Mouse (Mus musculus): ENCODE results near the gene B3gnt2. TPM values are rescaled to one million over a fixed set of nuclear protein-coding genes. Genes with fewer than 3 reads are reported as not detected.

The B3gnt2 gene
- total and polyA plus RNA-seq, 3 experiments, result 36.8 to 66.4 TPM; not detected in 1

DNA sequence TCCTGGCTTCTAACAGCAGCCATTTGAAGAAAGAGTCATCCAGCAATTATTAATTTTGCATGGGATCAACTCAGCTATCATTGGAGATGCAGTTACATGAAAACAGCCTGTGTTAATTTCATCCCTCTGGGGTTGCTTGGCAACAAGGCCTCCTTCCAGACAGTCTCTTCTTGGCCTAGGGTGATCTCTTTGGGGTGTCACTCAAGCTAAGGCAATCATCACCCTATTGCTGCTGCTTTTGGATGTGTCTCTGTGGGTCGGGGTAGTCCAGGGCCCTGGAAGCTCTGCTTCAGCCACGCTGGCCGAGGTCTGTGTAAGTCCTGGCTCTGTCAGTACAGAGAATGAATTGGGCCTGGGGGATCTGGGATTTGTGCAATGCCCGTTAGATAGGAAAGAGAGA is 14.5 kb upstream of the B3gnt2 start:
- H3K36me3 ChIP-seq (ENCODE audit: control insufficient read depth in 1 of 2, insufficient read depth in 2 of 2, low read length in 2 of 2), result peaks cover 0 to 23% of the 10 kb centered on the region in 2 experiments; a peak in 2 of 4 replicates
- H3K27ac ChIP-seq (ENCODE audit: control insufficient read depth, low read depth, low read length), result no peak overlapping the region
- no peak for DNase-seq (ENCODE audit: low read depth, low spot score)
- H3K79me2 ChIP-seq (ENCODE audit: control insufficient read depth, insufficient read depth, low read length, poor library complexity), result no peaks in the 10 kb centered on the region; the same call in 1 of the 2 replicates
- no peak overlapping the region for H3K4me3 ChIP-seq (ENCODE audit: control insufficient read depth in 1 of 2, insufficient read depth in 1 of 2, low read depth in 2 of 2, low read length in 2 of 2)
- H3K9me3 ChIP-seq (replicated peaks; ENCODE audit: insufficient read depth, low read length), result no peaks in the 10 kb centered on the region
- peaks cover 7 to 18% of the 10 kb centered on the region in 2 experiments for H3K4me1 ChIP-seq (ENCODE audit: control insufficient read depth in 1 of 2, insufficient read depth in 2 of 2, low read length in 2 of 2)
- H3K27me3 ChIP-seq (ENCODE audit: control insufficient read depth in 1 of 2, insufficient read depth in 2 of 2, low read length in 2 of 2), result no peaks in the 10 kb centered on the region
- TF ChIP-seq ELF1 (IDR thresholded peaks at IDR 0.05; ENCODE audit: low read depth, low read length) (no peak), ZMIZ1 (IDR thresholded peaks at IDR 0.05; ENCODE audit: low read depth, low read length) (no peak), SMC3 (IDR thresholded peaks at IDR 0.05; ENCODE audit: low read depth, low read length) (no peak)
- H3K9ac ChIP-seq (ENCODE audit: control insufficient read depth, low read depth, low read length, poor library complexity, severe bottlenecking), result no peak overlapping the region

DNA sequence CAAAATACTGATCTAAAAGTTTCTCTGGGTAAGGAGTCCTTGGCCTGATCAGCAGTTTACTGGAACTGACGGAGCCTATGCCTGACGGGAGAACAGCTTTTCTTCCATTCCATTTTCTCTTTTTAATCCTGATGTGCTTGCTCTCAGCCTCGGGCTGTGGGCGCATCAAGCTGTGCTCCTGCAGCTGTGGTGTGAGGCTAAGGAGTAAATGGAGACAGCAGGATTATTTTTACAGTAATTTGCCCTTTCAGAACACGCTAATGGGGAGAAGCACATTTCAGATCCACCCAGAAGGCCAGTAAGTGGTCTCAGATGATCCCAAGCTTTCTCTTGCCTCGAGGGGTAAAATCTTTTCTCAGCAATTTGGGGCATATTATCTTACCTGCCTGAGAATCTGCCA is 14.0 kb upstream of the B3gnt2 start:
- Histone ChIP-seq H3K79me2 (ENCODE audit: control insufficient read depth, insufficient read depth, low read length, poor library complexity) (no peaks in the 10 kb centered on the region; the same call in 1 of the 2 replicates), H3K9me3 (replicated peaks; ENCODE audit: insufficient read depth, low read length) (no peaks in the 10 kb centered on the region), H3K9ac (ENCODE audit: control insufficient read depth, low read depth, low read length, poor library complexity, severe bottlenecking) (no peak overlapping the region), H3K4me3 (ENCODE audit: control insufficient read depth in 1 of 2, insufficient read depth in 1 of 2, low read depth in 2 of 2, low read length in 2 of 2) (no peak overlapping the region), H3K36me3 (ENCODE audit: control insufficient read depth in 1 of 2, insufficient read depth in 2 of 2, low read length in 2 of 2) (peaks cover 0 to 23% of the 10 kb centered on the region in 2 experiments; a peak in 2 of 4 replicates), H3K27ac (ENCODE audit: control insufficient read depth, low read depth, low read length) (no peak overlapping the region), H3K4me1 (ENCODE audit: control insufficient read depth in 1 of 2, insufficient read depth in 2 of 2, low read length in 2 of 2) (peaks cover 7 to 18% of the 10 kb centered on the region in 2 experiments), H3K27me3 (ENCODE audit: control insufficient read depth in 1 of 2, insufficient read depth in 2 of 2, low read length in 2 of 2) (no peaks in the 10 kb centered on the region)
- no peak for DNase-seq (ENCODE audit: low read depth, low spot score)
- TF ChIP-seq SMC3 (IDR thresholded peaks at IDR 0.05; ENCODE audit: low read depth, low read length) (no peak), TBP (IDR thresholded peaks at IDR 0.05; ENCODE audit: low read depth, low read length) (no peak), TCF12 (IDR thresholded peaks at IDR 0.05; ENCODE audit: low read depth, low read length) (no peak), GABPA (IDR thresholded peaks at IDR 0.05; ENCODE audit: low read depth, low read length) (no peak), TAL1 (IDR thresholded peaks at IDR 0.05; ENCODE audit: low read length) (no peak), MXI1 (IDR thresholded peaks at IDR 0.05; ENCODE audit: low read depth, low read length) (no peak), CTCF (IDR thresholded peaks at IDR 0.05 in 2 of 3, conservative IDR thresholded peaks at IDR 0.05 in 1 of 3; ENCODE audit: control insufficient read depth in 1 of 3, insufficient read depth in 1 of 3, low read depth in 2 of 3, low read length in 3 of 3, poor library complexity in 1 of 3, severe bottlenecking in 1 of 3) (no peak), RCOR1 (IDR thresholded peaks at IDR 0.05; ENCODE audit: low read depth, low read length) (no peak), RAD21 (IDR thresholded peaks at IDR 0.05; ENCODE audit: low read depth, low read length) (no peak)

- Histone ChIP-seq H3K27ac (ENCODE audit: control insufficient read depth, low read depth, low read length) (no peak overlapping the region), H3K4me1 (ENCODE audit: control insufficient read depth in 1 of 2, insufficient read depth in 2 of 2, low read length in 2 of 2) (peaks cover 7 to 18% of the 10 kb centered on the region in 2 experiments), H3K36me3 (ENCODE audit: control insufficient read depth in 1 of 2, insufficient read depth in 2 of 2, low read length in 2 of 2) (peaks cover 0 to 23% of the 10 kb centered on the region in 2 experiments; a peak in 2 of 4 replicates)
These were observed 12.6 kb upstream of the B3gnt2 start for GRCm38 (mm10) chr11:22873383-22873782.

More at GRCm38 (mm10) chr11:22873383-22873782, 12.6 kb upstream of the B3gnt2 start:
- TF ChIP-seq CHD2 (IDR thresholded peaks at IDR 0.05; ENCODE audit: low read length) (no peak), MAFK (IDR thresholded peaks at IDR 0.05; ENCODE audit: borderline replicate concordance, low read depth, low read length) (no peak), E2F4 (IDR thresholded peaks at IDR 0.05; ENCODE audit: borderline replicate concordance, low read depth, low read length) (no peak), GATA1 (IDR thresholded peaks at IDR 0.05; ENCODE audit: low read depth, low read length) (no peak), MAZ (IDR thresholded peaks at IDR 0.05; ENCODE audit: low read depth, low read length) (no peak), ETS1 (IDR thresholded peaks at IDR 0.05; ENCODE audit: low read depth, low read length) (no peak), ZMIZ1 (IDR thresholded peaks at IDR 0.05; ENCODE audit: low read depth, low read length) (no peak), ZC3H11A (IDR thresholded peaks at IDR 0.05; ENCODE audit: low read depth, low read length) (no peak), KAT2A (conservative IDR thresholded peaks at IDR 0.05; ENCODE audit: low read depth, low read length) (no peak), ZKSCAN1 (IDR thresholded peaks at IDR 0.05; ENCODE audit: low read depth, low read length) (no peak), ELF1 (IDR thresholded peaks at IDR 0.05; ENCODE audit: low read depth, low read length) (no peak), ZNF384 (IDR thresholded peaks at IDR 0.05; ENCODE audit: low read depth, low read length) (no peak), RCOR1 (IDR thresholded peaks at IDR 0.05; ENCODE audit: low read depth, low read length) (no peak), EP300 (IDR thresholded peaks at IDR 0.05; ENCODE audit: low read depth in 1 of 2, low read length in 2 of 2) (no peak), NRF1 (IDR thresholded peaks at IDR 0.05; ENCODE audit: insufficient read depth, low read depth, low read length, poor library complexity, severe bottlenecking) (no peak), CTCF (IDR thresholded peaks at IDR 0.05 in 2 of 3, conservative IDR thresholded peaks at IDR 0.05 in 1 of 3; ENCODE audit: control insufficient read depth in 1 of 3, insufficient read depth in 1 of 3, low read depth in 2 of 3, low read length in 3 of 3, poor library complexity in 1 of 3, severe bottlenecking in 1 of 3) (no peak), MYB (IDR thresholded peaks at IDR 0.05; ENCODE audit: low read depth, low read length) (no peak), TAL1 (IDR thresholded peaks at IDR 0.05; ENCODE audit: low read length) (no peak), SIN3A (IDR thresholded peaks at IDR 0.05; ENCODE audit: low read length) (no peak), JUND (IDR thresholded peaks at IDR 0.05; ENCODE audit: low read depth, low read length) (no peak)
- no peaks in the 10 kb centered on the region for H3K9me3 ChIP-seq (replicated peaks; ENCODE audit: insufficient read depth, low read length)
- no peak overlapping the region for H3K9ac ChIP-seq (ENCODE audit: control insufficient read depth, low read depth, low read length, poor library complexity, severe bottlenecking)
- no peaks in the 10 kb centered on the region for H3K27me3 ChIP-seq (ENCODE audit: control insufficient read depth in 1 of 2, insufficient read depth in 2 of 2, low read length in 2 of 2)
- H3K79me2 ChIP-seq (ENCODE audit: control insufficient read depth, insufficient read depth, low read length, poor library complexity), result no peaks in the 10 kb centered on the region; the same call in 1 of the 2 replicates
- no peak overlapping the region for H3K4me3 ChIP-seq (ENCODE audit: control insufficient read depth in 1 of 2, insufficient read depth in 1 of 2, low read depth in 2 of 2, low read length in 2 of 2)
- DNase-seq (ENCODE audit: low read depth, low spot score), result no peak
